Mouse (Mus musculus): ENCODE measurements around the gene Apoc1. TPM values are rescaled to one million over a fixed set of nuclear protein-coding genes. Genes with fewer than 3 reads are reported as not detected.

Apoc1 gene
- total and polyA plus RNA-seq, 3 experiments: 0.35 TPM; not detected in 2

DNA sequence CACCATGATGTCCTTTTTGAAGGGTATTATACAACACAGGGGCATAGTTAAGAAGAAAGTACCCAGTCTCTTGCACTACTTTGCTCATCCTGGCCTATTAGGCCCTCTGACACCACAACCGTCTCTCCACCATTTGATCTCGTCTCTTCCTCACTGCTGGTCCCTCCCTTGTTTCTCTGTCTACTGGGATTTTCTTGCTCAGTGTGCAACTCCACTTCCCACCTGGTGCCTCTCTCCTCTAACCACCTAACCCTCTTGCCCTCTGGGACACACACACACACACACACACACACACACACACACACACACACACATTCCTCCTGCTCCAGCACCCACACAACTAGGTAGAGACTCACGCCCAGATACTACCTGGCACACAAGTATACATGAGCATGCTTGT, 13.6 kb downstream of the Apoc1 start:
- Histone ChIP-seq H3K4me3 (ENCODE audit: control insufficient read depth in 1 of 2, insufficient read depth in 1 of 2, low read depth in 2 of 2, low read length in 2 of 2) (no peak overlapping the region), H3K27me3 (ENCODE audit: control insufficient read depth in 1 of 2, insufficient read depth in 2 of 2, low read length in 2 of 2) (no peaks in the 10 kb centered on the region)
- TF ChIP-seq RCOR1 (IDR thresholded peaks at IDR 0.05; ENCODE audit: low read depth, low read length): no peak
- TF ChIP-seq GABPA (IDR thresholded peaks at IDR 0.05; ENCODE audit: low read depth, low read length): no peak
- no peak for TF ChIP-seq TAL1 (IDR thresholded peaks at IDR 0.05; ENCODE audit: low read length)
- TF ChIP-seq TCF12 (IDR thresholded peaks at IDR 0.05; ENCODE audit: low read depth, low read length): no peak
- TF ChIP-seq NELFE (IDR thresholded peaks at IDR 0.05; ENCODE audit: low read depth, low read length): no peak
- TF ChIP-seq ZKSCAN1 (IDR thresholded peaks at IDR 0.05; ENCODE audit: low read depth, low read length): no peak
- TF ChIP-seq JUND (IDR thresholded peaks at IDR 0.05; ENCODE audit: low read depth, low read length): no peak
- no peak for TF ChIP-seq USF2 (IDR thresholded peaks at IDR 0.05; ENCODE audit: borderline replicate concordance in 1 of 2, insufficient read depth in 1 of 2, low read depth in 1 of 2, low read length in 2 of 2)
- no peak for TF ChIP-seq KAT2A (conservative IDR thresholded peaks at IDR 0.05; ENCODE audit: low read depth, low read length)
- TF ChIP-seq CTCF (IDR thresholded peaks at IDR 0.05 in 2 of 3, conservative IDR thresholded peaks at IDR 0.05 in 1 of 3; ENCODE audit: control insufficient read depth in 1 of 3, insufficient read depth in 1 of 3, low read depth in 2 of 3, low read length in 3 of 3, poor library complexity in 1 of 3, severe bottlenecking in 1 of 3): no peak
- TF ChIP-seq SIN3A (IDR thresholded peaks at IDR 0.05; ENCODE audit: low read length): no peak
- TF ChIP-seq BHLHE40 (IDR thresholded peaks at IDR 0.05; ENCODE audit: borderline replicate concordance, low read depth, low read length): no peak
- no peak for TF ChIP-seq ETS1 (IDR thresholded peaks at IDR 0.05; ENCODE audit: low read depth, low read length)
- TF ChIP-seq NRF1 (IDR thresholded peaks at IDR 0.05; ENCODE audit: insufficient read depth, low read depth, low read length, poor library complexity, severe bottlenecking): no peak
- TF ChIP-seq ELF1 (IDR thresholded peaks at IDR 0.05; ENCODE audit: low read depth, low read length): no peak
- TF ChIP-seq RAD21 (IDR thresholded peaks at IDR 0.05; ENCODE audit: low read depth, low read length): no peak
- no peak for TF ChIP-seq MYC (IDR thresholded peaks at IDR 0.05; ENCODE audit: low read depth, low read length)

DNA sequence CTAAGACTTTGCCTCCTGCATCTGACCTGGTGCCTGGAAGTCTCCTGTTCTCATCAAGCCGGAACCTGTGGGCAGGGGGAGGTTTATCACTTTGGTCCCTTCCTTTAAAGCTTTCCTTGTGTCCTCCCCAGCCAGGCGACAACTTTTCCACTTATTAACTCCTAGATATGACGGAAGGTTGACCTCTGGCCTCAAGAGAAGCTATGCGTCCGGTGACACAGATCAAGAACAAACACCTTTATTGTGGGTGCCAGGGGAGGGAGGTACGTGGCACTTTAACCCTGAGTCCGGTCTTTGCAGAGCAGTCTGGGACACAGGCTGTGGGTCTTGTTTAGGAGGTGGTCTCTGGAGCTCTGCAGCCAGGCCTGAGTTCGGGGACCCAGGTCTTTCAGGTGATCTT, 14.6 kb downstream of the Apoc1 start, which contains the start of gene Apoc2:
Gene Apoc2, minus strand, starts transcription at position 70 of the 400 bp plus-strand sequence.
- Histone ChIP-seq H3K9ac (ENCODE audit: control insufficient read depth, low read depth, low read length, poor library complexity, severe bottlenecking) (no peak within 1 kb of the TSS), H3K9me3 (replicated peaks; ENCODE audit: insufficient read depth, low read length) (no peaks in the 10 kb centered on the region), H3K79me2 (ENCODE audit: control insufficient read depth, insufficient read depth, low read length, poor library complexity) (no peaks in the 10 kb centered on the region), H3K27ac (ENCODE audit: control insufficient read depth, low read depth, low read length) (no peak within 1 kb of the TSS), H3K27me3 (ENCODE audit: control insufficient read depth in 1 of 2, insufficient read depth in 2 of 2, low read length in 2 of 2) (no peaks in the 10 kb centered on the region), H3K4me3 (ENCODE audit: control insufficient read depth in 1 of 2, insufficient read depth in 1 of 2, low read depth in 2 of 2, low read length in 2 of 2) (no peak within 1 kb of the TSS), H3K4me1 (ENCODE audit: control insufficient read depth in 1 of 2, insufficient read depth in 2 of 2, low read length in 2 of 2) (no peaks in the 10 kb centered on the region; a peak in 1 of 4 replicates), H3K36me3 (ENCODE audit: control insufficient read depth in 1 of 2, insufficient read depth in 2 of 2, low read length in 2 of 2) (no peaks in the 10 kb centered on the region; a peak in 1 of 4 replicates)
- TF ChIP-seq UBTF (IDR thresholded peaks at IDR 0.05; ENCODE audit: borderline replicate concordance, insufficient read depth, low read depth, low read length): no peak
- no peak for TF ChIP-seq MYB (IDR thresholded peaks at IDR 0.05; ENCODE audit: low read depth, low read length)
- TF ChIP-seq MAFK (IDR thresholded peaks at IDR 0.05; ENCODE audit: borderline replicate concordance, low read depth, low read length): no peak
- no peak for TF ChIP-seq E2F4 (IDR thresholded peaks at IDR 0.05; ENCODE audit: borderline replicate concordance, low read depth, low read length)
- TF ChIP-seq RAD21 (IDR thresholded peaks at IDR 0.05; ENCODE audit: low read depth, low read length): no peak
- no peak for TF ChIP-seq SIN3A (IDR thresholded peaks at IDR 0.05; ENCODE audit: low read length)
- no peak for TF ChIP-seq ETS1 (IDR thresholded peaks at IDR 0.05; ENCODE audit: low read depth, low read length)
- TF ChIP-seq NELFE (IDR thresholded peaks at IDR 0.05; ENCODE audit: low read depth, low read length): no peak
- no peak for TF ChIP-seq ZMIZ1 (IDR thresholded peaks at IDR 0.05; ENCODE audit: low read depth, low read length)
- no peak for TF ChIP-seq MXI1 (IDR thresholded peaks at IDR 0.05; ENCODE audit: low read depth, low read length)
- TF ChIP-seq ELF1 (IDR thresholded peaks at IDR 0.05; ENCODE audit: low read depth, low read length): no peak
- no peak for TF ChIP-seq MEF2A (IDR thresholded peaks at IDR 0.05; ENCODE audit: extremely low read depth, insufficient replicate concordance, low read depth, low read length, poor library complexity, severe bottlenecking)
- no peak for TF ChIP-seq ZNF384 (IDR thresholded peaks at IDR 0.05; ENCODE audit: low read depth, low read length)
- TF ChIP-seq USF2 (IDR thresholded peaks at IDR 0.05; ENCODE audit: borderline replicate concordance in 1 of 2, insufficient read depth in 1 of 2, low read depth in 1 of 2, low read length in 2 of 2): no peak
- no peak for TF ChIP-seq MAZ (IDR thresholded peaks at IDR 0.05; ENCODE audit: low read depth, low read length)
- DNase-seq (ENCODE audit: low read depth, low spot score): no peak

More for the DNA sequence above, 13.6 kb downstream of the Apoc1 start:
- no peaks in the 10 kb centered on the region for H3K79me2 ChIP-seq (ENCODE audit: control insufficient read depth, insufficient read depth, low read length, poor library complexity)
- no peak for DNase-seq (ENCODE audit: low read depth, low spot score)
- no peak overlapping the region for H3K9ac ChIP-seq (ENCODE audit: control insufficient read depth, low read depth, low read length, poor library complexity, severe bottlenecking)
- no peaks in the 10 kb centered on the region for H3K9me3 ChIP-seq (replicated peaks; ENCODE audit: insufficient read depth, low read length)
- H3K4me1 ChIP-seq (ENCODE audit: control insufficient read depth in 1 of 2, insufficient read depth in 2 of 2, low read length in 2 of 2): no peaks in the 10 kb centered on the region
- no peak overlapping the region for H3K27ac ChIP-seq (ENCODE audit: control insufficient read depth, low read depth, low read length)
- no peaks in the 10 kb centered on the region; a peak in 1 of 4 replicates for H3K36me3 ChIP-seq (ENCODE audit: control insufficient read depth in 1 of 2, insufficient read depth in 2 of 2, low read length in 2 of 2)
